Mouse (Mus musculus) stomach, embryonic 16.5 days (tissue): Measurements from ENCODE around the gene Sap18b. TPM values are rescaled to one million over a fixed set of nuclear protein-coding genes. Genes with fewer than 3 reads are reported as not detected.
A peak's percentile ranks its signal among the peaks of the same experiment; 100 is the strongest.
"Not testable (repeated sequence)": the region's sequence is repeated elsewhere in the genome, so short reads cannot be mapped to it uniquely, and the experiment has no call there.

ENCODE experiments used
- ATAC-seq: fragments of 200-750 bp; cut with Nextera tagmentation; 2 replicates; pipeline ENCODE4 v1.8.0; 2017; ENCODE audit warnings: moderate number of reproducible peaks, moderate TSS enrichment; ENCODE audit not compliant: insufficient read depth, low FRiP score
- H3K27ac ChIP-seq: fragments of 300-500 bp; sonication (generic); 2 replicates; pipeline ENCODE4 v1.5.1; 2014; ENCODE audit warnings: low read length
- H3K27me3 ChIP-seq: fragments of 300-500 bp; sonication (generic); 2 replicates; pipeline ENCODE4 v1.6.1; 2014; ENCODE audit warnings: low read length, control low read depth, mixed read lengths; ENCODE audit not compliant: control insufficient read depth, insufficient read depth
- H3K36me3 ChIP-seq: fragments of 300-500 bp; sonication (generic); 2 replicates; pipeline ENCODE4 v1.6.1; 2014; ENCODE audit warnings: low read length; ENCODE audit not compliant: control insufficient read depth, insufficient read depth
- H3K4me1 ChIP-seq: fragments of 300-500 bp; sonication (generic); 2 replicates; pipeline ENCODE4 v1.6.1; 2014; ENCODE audit warnings: low read length, control low read depth, mixed read lengths; ENCODE audit not compliant: control insufficient read depth, insufficient read depth
- H3K4me2 ChIP-seq: fragments of 300-500 bp; sonication (generic); 2 replicates; pipeline ENCODE4 v1.6.1; 2014; ENCODE audit warnings: low read depth, low read length, mixed read lengths
- H3K4me3 ChIP-seq: fragments of 300-500 bp; sonication (generic); replicated peaks from 2 replicates; pipeline ENCODE4 v1.5.1; 2014; ENCODE audit warnings: mild to moderate bottlenecking, low read length
- H3K9ac ChIP-seq: fragments of 300-500 bp; sonication (generic); 2 replicates; pipeline ENCODE4 v1.6.1; 2014; ENCODE audit warnings: low read length
- H3K9me3 ChIP-seq: fragments of 300-500 bp; sonication (generic); replicated peaks from 2 replicates; pipeline ENCODE4 v1.6.1; 2016; ENCODE audit warnings: low read length, control low read depth; ENCODE audit not compliant: control insufficient read depth
- WGBS: fragments of 180-500 bp; shearing (Covaris S2); extraction: QIAGEN DNeasy Blood & Tissue Kit; methylation state at CpG from one replicate; pipeline ENCODE4 v1.1.7; 2014; 5-methylcytosine and 5-hydroxymethylcytosine counted together
- polyA plus RNA-seq: library from polyadenylated mRNA; unstranded; fragments of >200 nt; fragmentation: Nextera tagmentation; extraction: Ambion mirVana; gene quantifications from 2 replicates; pipeline ENCODE4 v1.2.1, GENCODE M21; 2015

Gene Sap18b
- polyA plus RNA-seq, 1 experiment from 2014 or later, result 366 TPM

- Histone ChIP-seq H3K9me3 (no peaks in the 10 kb centered on the region), H3K36me3 (no peaks in the 10 kb centered on the region), H3K27ac (no peak overlapping the region), H3K4me2 (no peak overlapping the region), H3K4me3 (no peak overlapping the region), H3K9ac (no peak overlapping the region), H3K27me3 (no peaks in the 10 kb centered on the region), H3K4me1 (peaks cover 8% of the 10 kb centered on the region)
- no peak for ATAC-seq
- 88% methylated on average over 2 of the region's 2 CpGs for WGBS
Observed at GRCm38 (mm10) chr8:95850326-95850725, 25.2 kb downstream of the Sap18b start.

GRCm38 (mm10) chr8:95852290-95852689 is 27.1 kb downstream of the Sap18b start:
- no peaks in the 10 kb centered on the region for H3K36me3 ChIP-seq
- H3K4me1 ChIP-seq, result peaks cover 8% of the 10 kb centered on the region
- no peaks in the 10 kb centered on the region for H3K27me3 ChIP-seq
- H3K9me3 ChIP-seq, result no peaks in the 10 kb centered on the region
- H3K4me2 ChIP-seq, result peak overlapping the region; percentile 61
- peak overlapping the region; percentile 53 for H3K4me3 ChIP-seq
- peak; percentile 22; the same call in 1 of the 2 replicates for ATAC-seq
- H3K27ac ChIP-seq, result no peak overlapping the region
- 58% methylated on average over 4 of the region's 4 CpGs for WGBS
- no peak overlapping the region; the same call in 1 of the 2 replicates for H3K9ac ChIP-seq

GRCm38 (mm10) chr8:95853102-95853843 is 28.1 kb downstream of the Sap18b start, which contains the start of gene Slc38a7:
Slc38a7 (minus strand) TSS chr8:95853539.
- no peaks in the 10 kb centered on the region for H3K9me3 ChIP-seq
- peaks cover 8% of the 10 kb centered on the region for H3K4me1 ChIP-seq
- peak; percentile 94 for ATAC-seq
- 14% methylated on average over 22 of the region's 22 CpGs for WGBS
- peak within 1 kb of the TSS; percentile 53 for H3K4me3 ChIP-seq
- peak within 1 kb of the TSS; percentile 61 for H3K4me2 ChIP-seq
- H3K27me3 ChIP-seq, result no peaks in the 10 kb centered on the region
- no peak within 1 kb of the TSS for H3K27ac ChIP-seq
- H3K36me3 ChIP-seq, result no peaks in the 10 kb centered on the region
- peak within 1 kb of the TSS; percentile 69 for H3K9ac ChIP-seq

GRCm38 (mm10) chr8:95854174-95854573 is 29.0 kb downstream of the Sap18b start:
- no peak for ATAC-seq
- Histone ChIP-seq H3K9me3 (no peaks in the 10 kb centered on the region), H3K4me3 (no peak overlapping the region), H3K4me2 (no peak overlapping the region), H3K27ac (no peak overlapping the region), H3K27me3 (no peaks in the 10 kb centered on the region), H3K4me1 (peaks cover 8% of the 10 kb centered on the region), H3K36me3 (no peaks in the 10 kb centered on the region), H3K9ac (no peak overlapping the region)
- 83% methylated on average over 6 of the region's 6 CpGs for WGBS

GRCm38 (mm10) chr8:95863761-95864440 is 38.8 kb downstream of the Sap18b start:
- ATAC-seq, result peak; percentile 25; the same call in 1 of the 2 replicates
- not testable (repeated sequence) for H3K4me2 ChIP-seq, H3K9ac ChIP-seq, H3K27me3 ChIP-seq, H3K4me3 ChIP-seq, H3K9me3 ChIP-seq, H3K4me1 ChIP-seq
- Histone ChIP-seq H3K27ac (peak overlapping the region; percentile 7; the same call in 1 of the 2 replicates), H3K36me3 (peaks cover 16% of the 10 kb centered on the region)
- WGBS, result 68% methylated on average over 10 of the region's 11 CpGs

- not testable (repeated sequence) for ATAC-seq, H3K4me2 ChIP-seq, H3K9ac ChIP-seq, H3K27me3 ChIP-seq, H3K9me3 ChIP-seq, H3K4me1 ChIP-seq, H3K4me3 ChIP-seq, H3K27ac ChIP-seq
- 94% methylated on average over 17 of the region's 18 CpGs for WGBS
- peaks cover 16% of the 10 kb centered on the region for H3K36me3 ChIP-seq
Observed at GRCm38 (mm10) chr8:95864851-95865250, 39.7 kb downstream of the Sap18b start.

GRCm38 (mm10) chr8:95871690-95872089 is 46.5 kb downstream of the Sap18b start:
- Histone ChIP-seq H3K4me1 (no peaks in the 10 kb centered on the region), H3K27ac (no peak overlapping the region), H3K4me3 (no peak overlapping the region), H3K27me3 (no peaks in the 10 kb centered on the region), H3K9me3 (no peaks in the 10 kb centered on the region), H3K4me2 (no peak overlapping the region), H3K9ac (no peak overlapping the region), H3K36me3 (peaks cover 24% of the 10 kb centered on the region)
- ATAC-seq, result no peak
- WGBS, result 91% methylated on average over 16 of the region's 16 CpGs

GRCm38 (mm10) chr8:95875270-95875669 is 50.1 kb downstream of the Sap18b start:
- H3K9ac ChIP-seq, result no peak overlapping the region
- H3K27ac ChIP-seq, result no peak overlapping the region
- no peaks in the 10 kb centered on the region for H3K9me3 ChIP-seq
- peaks cover 12% of the 10 kb centered on the region for H3K36me3 ChIP-seq
- no peak overlapping the region for H3K4me2 ChIP-seq
- 0 out of 2 replicates have a peak, but pooled peaks cover 9% of the 10 kb centered on the region for H3K4me1 ChIP-seq
- no peak for ATAC-seq
- H3K27me3 ChIP-seq, result no peaks in the 10 kb centered on the region
- WGBS, result 93% methylated on average over 7 of the region's 7 CpGs
- H3K4me3 ChIP-seq, result no peak overlapping the region
